8 mouse cellular contexts compared by ENCODE assay signal in the genomic region with DNA sequence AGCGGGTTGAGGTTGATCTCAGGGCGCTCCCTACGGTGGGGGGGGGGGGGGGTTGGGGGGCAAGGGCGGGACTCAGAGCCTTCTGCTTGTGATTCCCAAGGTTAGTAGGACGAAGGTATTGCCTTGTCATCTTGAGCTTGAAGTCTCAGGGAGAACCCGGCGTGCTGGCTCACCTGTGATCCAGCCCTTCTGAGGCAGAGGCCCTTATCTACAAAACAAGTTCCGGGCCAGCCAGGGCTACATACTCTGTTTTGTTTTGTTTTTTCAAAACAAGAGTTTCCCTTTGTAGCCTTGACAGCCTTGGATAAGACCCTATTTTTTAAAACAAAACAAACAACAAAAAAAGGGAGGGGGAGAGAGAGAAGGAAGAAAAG. TPM values are rescaled to one million over a fixed set of nuclear protein-coding genes. Genes with fewer than 3 reads are reported as not detected.
A peak's percentile ranks its signal among the peaks of the same experiment; 100 is the strongest.
DNase-seq lines count a peak whose midpoint lies in the region; ATAC-seq lines count a peak whose summit lies in the region.

No protein-coding gene starts in this region.

- 0% methylated on average over 8 of the region's 8 CpGs for WGBS in kidney, embryonic 15.5 days
- WGBS in hindbrain, embryonic 12.5 days, result 4% methylated on average over 4 of the region's 8 CpGs
- WGBS in midbrain, embryonic 13.5 days, result 4% methylated on average over 8 of the region's 8 CpGs

- peaks cover 13% of the 10 kb centered on the region; the same call in 1 of the 2 replicates for H3K4me1 ChIP-seq in kidney, embryonic 15.5 days
- peaks cover 2% of the 10 kb centered on the region; the same call in 1 of the 2 replicates for H3K4me1 ChIP-seq in brown adipose tissue, adult 24 weeks (ENCODE audit: control insufficient read depth, insufficient read depth, insufficient read length, low read length)
- H3K4me1 ChIP-seq in hindbrain, embryonic 12.5 days, result no peaks in the 10 kb centered on the region
- H3K4me1 ChIP-seq in midbrain, embryonic 13.5 days (replicated peaks), result peaks cover 8% of the 10 kb centered on the region

- peak; percentile 57; the same call in 1 of the 2 replicates for ATAC-seq in kidney, embryonic 15.5 days (replicated peaks; ENCODE audit: low FRiP score)
- peak; percentile 51 for ATAC-seq in hindbrain, embryonic 12.5 days (ENCODE audit: low FRiP score)
- no peak for ATAC-seq in midbrain, embryonic 13.5 days
- ATAC-seq in monocyte, adult 5-6 weeks (replicated peaks; ENCODE audit: insufficient number of reproducible peaks, low FRiP score, low TSS enrichment, poor library complexity, severe bottlenecking), result no peak

- DNase-seq in kidney, adult 11 months, result no peak
- DNase-seq in frontal cortex, adult 2 months (ENCODE audit: extremely low spot score in 1 of 2, low spot score in 1 of 2), result no peak
- no peak for DNase-seq in kidney, adult 8-10 months

- H3K36me3 ChIP-seq in kidney, embryonic 15.5 days, result no peaks in the 10 kb centered on the region
- H3K36me3 ChIP-seq in hindbrain, embryonic 12.5 days, result no peaks in the 10 kb centered on the region
- 0 out of 2 replicates have a peak, but pooled peaks cover 1% of the 10 kb centered on the region for H3K36me3 ChIP-seq in midbrain, embryonic 13.5 days

- H3K9me3 ChIP-seq in kidney, embryonic 15.5 days (replicated peaks), result no peaks in the 10 kb centered on the region
- no peaks in the 10 kb centered on the region for H3K9me3 ChIP-seq in hindbrain, embryonic 12.5 days (replicated peaks)
- no peaks in the 10 kb centered on the region for H3K9me3 ChIP-seq in midbrain, embryonic 13.5 days

- H3K4me3 ChIP-seq in kidney, embryonic 15.5 days (replicated peaks), result peak overlapping the region; percentile 71
- H3K4me3 ChIP-seq in brown adipose tissue, adult 24 weeks (ENCODE audit: insufficient read depth, low read depth, low read length), result peak overlapping the region; percentile 48
- H3K4me3 ChIP-seq in hindbrain, embryonic 12.5 days, result peak overlapping the region; percentile 58
- H3K4me3 ChIP-seq in midbrain, embryonic 13.5 days (replicated peaks), result peak overlapping the region; percentile 54

- H3K27ac ChIP-seq in kidney, embryonic 15.5 days, result peak overlapping the region; percentile 45; the same call in 1 of the 2 replicates
- H3K27ac ChIP-seq in brown adipose tissue, adult 24 weeks (replicated peaks; ENCODE audit: low read depth, low read length), result peak overlapping the region; percentile 74
- peak overlapping the region; percentile 23; the same call in 1 of the 2 replicates for H3K27ac ChIP-seq in hindbrain, embryonic 12.5 days
- H3K27ac ChIP-seq in midbrain, embryonic 13.5 days, result peak overlapping the region; percentile 39; the same call in 1 of the 2 replicates

- H3K9ac ChIP-seq in kidney, embryonic 15.5 days, result peak overlapping the region; percentile 33; the same call in 1 of the 2 replicates
- H3K9ac ChIP-seq in hindbrain, embryonic 12.5 days, result peak overlapping the region; percentile 45; the same call in 1 of the 2 replicates
- peak overlapping the region; percentile 41; the same call in 1 of the 2 replicates for H3K9ac ChIP-seq in midbrain, embryonic 13.5 days (replicated peaks)

- no peaks in the 10 kb centered on the region for H3K27me3 ChIP-seq in kidney, embryonic 15.5 days
- no peaks in the 10 kb centered on the region for H3K27me3 ChIP-seq in hindbrain, embryonic 12.5 days
- no peaks in the 10 kb centered on the region for H3K27me3 ChIP-seq in midbrain, embryonic 13.5 days

- H3K4me2 ChIP-seq in kidney, embryonic 15.5 days, result peak overlapping the region; percentile 96
- H3K4me2 ChIP-seq in hindbrain, embryonic 12.5 days (replicated peaks), result peak overlapping the region; percentile 99
- peak overlapping the region; percentile 91 for H3K4me2 ChIP-seq in midbrain, embryonic 13.5 days (replicated peaks)

RNA-seq across cellular contexts. Expression of gene Pmm1, which starts 0.3 kb away (rescaled TPM):
- 28.8 and 35.3 TPM in 2 replicates for polyA plus RNA-seq in kidney, embryonic 15.5 days (2015; fragmentation: Nextera tagmentation; extraction: Ambion mirVana)
- 86.8 and 130 TPM in 2 replicates for polyA plus RNA-seq in brown adipose tissue, adult 24 weeks (2012; ENCODE audit: insufficient read depth, insufficient read length, missing spikeins)
- 30.7 and 32.3 TPM in 2 replicates for polyA plus RNA-seq in hindbrain, embryonic 12.5 days (2016; fragmentation: Nextera tagmentation; extraction: Ambion mirVana)
- 40.5 and 41.2 TPM in 2 replicates for polyA plus RNA-seq in midbrain, embryonic 13.5 days (2015; fragmentation: Nextera tagmentation; extraction: Ambion mirVana)
- total RNA-seq in monocyte, adult 5-6 weeks (2017), result 6.8 to 24.4 TPM (median 11.1 TPM) in 3 replicates
- polyA plus RNA-seq in frontal cortex, adult 2 months (2012; rRNA removed), result 283 and 289 TPM in 2 replicates

RNA-seq across cellular contexts. Expression of gene 1700029P11Rik, which starts 19.3 kb away (rescaled TPM):
- not detected in 2 replicates for polyA plus RNA-seq in kidney, embryonic 15.5 days (2015; fragmentation: Nextera tagmentation; extraction: Ambion mirVana)
- not detected in 2 replicates for polyA plus RNA-seq in brown adipose tissue, adult 24 weeks (2012; ENCODE audit: insufficient read depth, insufficient read length, missing spikeins)
- polyA plus RNA-seq in hindbrain, embryonic 12.5 days (2016; fragmentation: Nextera tagmentation; extraction: Ambion mirVana), result not detected in 2 replicates
- polyA plus RNA-seq in midbrain, embryonic 13.5 days (2015; fragmentation: Nextera tagmentation; extraction: Ambion mirVana), result not detected in 2 replicates
- total RNA-seq in monocyte, adult 5-6 weeks (2017), result not detected in 3 replicates
- polyA plus RNA-seq in frontal cortex, adult 2 months (2012; rRNA removed), result not detected in 2 replicates

RNA-seq across cellular contexts. Expression of gene Csdc2, which starts 24.5 kb away (rescaled TPM):
- polyA plus RNA-seq in kidney, embryonic 15.5 days (2015; fragmentation: Nextera tagmentation; extraction: Ambion mirVana), result 24.7 and 30.7 TPM in 2 replicates
- polyA plus RNA-seq in brown adipose tissue, adult 24 weeks (2012; ENCODE audit: insufficient read depth, insufficient read length, missing spikeins), result not detected in 2 replicates
- polyA plus RNA-seq in hindbrain, embryonic 12.5 days (2016; fragmentation: Nextera tagmentation; extraction: Ambion mirVana), result 48.0 and 57.1 TPM in 2 replicates
- polyA plus RNA-seq in midbrain, embryonic 13.5 days (2015; fragmentation: Nextera tagmentation; extraction: Ambion mirVana), result 96.4 and 102 TPM in 2 replicates
- 0.19 TPM in 1 of 3 replicates, not detected in the others for total RNA-seq in monocyte, adult 5-6 weeks (2017)
- 228 and 277 TPM in 2 replicates for polyA plus RNA-seq in frontal cortex, adult 2 months (2012; rRNA removed)

RNA-seq across cellular contexts. Expression of gene Xrcc6, which starts 26.6 kb away (rescaled TPM):
- 83.3 and 87.0 TPM in 2 replicates for polyA plus RNA-seq in kidney, embryonic 15.5 days (2015; fragmentation: Nextera tagmentation; extraction: Ambion mirVana)
- polyA plus RNA-seq in brown adipose tissue, adult 24 weeks (2012; ENCODE audit: insufficient read depth, insufficient read length, missing spikeins), result 119 and 145 TPM in 2 replicates
- 58.4 and 62.3 TPM in 2 replicates for polyA plus RNA-seq in hindbrain, embryonic 12.5 days (2016; fragmentation: Nextera tagmentation; extraction: Ambion mirVana)
- 42.8 and 46.0 TPM in 2 replicates for polyA plus RNA-seq in midbrain, embryonic 13.5 days (2015; fragmentation: Nextera tagmentation; extraction: Ambion mirVana)
- 37.3 to 62.6 TPM (median 61.9 TPM) in 3 replicates for total RNA-seq in monocyte, adult 5-6 weeks (2017)
- 23.3 and 27.2 TPM in 2 replicates for polyA plus RNA-seq in frontal cortex, adult 2 months (2012; rRNA removed)

RNA-seq across cellular contexts. Expression of gene Polr3h, which starts 35.0 kb away (rescaled TPM):
- polyA plus RNA-seq in kidney, embryonic 15.5 days (2015; fragmentation: Nextera tagmentation; extraction: Ambion mirVana), result 80.1 and 80.8 TPM in 2 replicates
- polyA plus RNA-seq in brown adipose tissue, adult 24 weeks (2012; ENCODE audit: insufficient read depth, insufficient read length, missing spikeins), result 2.8 and 13.2 TPM in 2 replicates
- 58.0 and 58.4 TPM in 2 replicates for polyA plus RNA-seq in hindbrain, embryonic 12.5 days (2016; fragmentation: Nextera tagmentation; extraction: Ambion mirVana)
- 69.7 and 70.1 TPM in 2 replicates for polyA plus RNA-seq in midbrain, embryonic 13.5 days (2015; fragmentation: Nextera tagmentation; extraction: Ambion mirVana)
- 7.9 to 13.7 TPM (median 8.1 TPM) in 3 replicates for total RNA-seq in monocyte, adult 5-6 weeks (2017)
- 48.7 and 59.8 TPM in 2 replicates for polyA plus RNA-seq in frontal cortex, adult 2 months (2012; rRNA removed)

Comparison
In these comparisons a context has a peak if more than half of its experiments do, and no peak if none do; other contexts are left out.
1. ATAC-seq: peak in kidney, embryonic 15.5 days (single experiment) and hindbrain, embryonic 12.5 days (single experiment); none in midbrain, embryonic 13.5 days (single experiment) and monocyte, adult 5-6 weeks (single experiment).
2. H3K27ac ChIP-seq: peak in every context shown above with its lines; median percentile 74 in brown adipose tissue, adult 24 weeks; 45 in kidney, embryonic 15.5 days; 39 in midbrain, embryonic 13.5 days; 23 in hindbrain, embryonic 12.5 days.
3. RNA of gene Csdc2, which starts 24.5 kb away (polyA plus RNA-seq): 228 to 277 TPM in frontal cortex, adult 2 months, 96.4 to 102 TPM in midbrain, embryonic 13.5 days, 48.0 to 57.1 TPM in hindbrain, embryonic 12.5 days and 24.7 to 30.7 TPM in kidney, embryonic 15.5 days; not detected in brown adipose tissue, adult 24 weeks; every median in the first group is over 10 times any median in the second.
4. Peak in every context shown above with its lines, with median percentiles within 50 percentile points of each other: H3K4me2 ChIP-seq, H3K4me3 ChIP-seq and H3K9ac ChIP-seq.